Mouse (Mus musculus) brain, adult 10 weeks (tissue): ENCODE results near the gene Bcl7a. TPM values are rescaled to one million over a fixed set of nuclear protein-coding genes. Genes with fewer than 3 reads are reported as not detected.

Source experiments
- polyA plus RNA-seq: library from polyadenylated mRNA; stranded (reverse); fragments of 350-450 nt; fragmentation: Illumina TruSeq; extraction: RNeasy Lipid Tissue Mini Kit (QIAGEN cat#74804); gene quantifications from one replicate; pipeline ENCODE4 v1.2.3, GENCODE M21; 2015; ENCODE audit warnings: low read depth, low replicate concordance

The Bcl7a gene
- polyA plus RNA-seq: 40.8 TPM

GRCm38 (mm10) chr5:123343707-123344627 lies at the start of gene Bcl7a:
Gene Bcl7a (plus strand): TSS chr5:123343834.

GRCm38 (mm10) chr5:123394303-123394956 lies 50.8 kb downstream of the Bcl7a start, which contains the start of gene Mlxip:
Gene Mlxip (plus strand): TSS chr5:123394798.

Other genes starting within 250 kb of the Bcl7a start
- 35.9 TPM for gene Rhof, start 211.1 kb upstream of the Bcl7a start, polyA plus RNA-seq
- 10.6 TPM for gene Setd1b, start 201.6 kb upstream of the Bcl7a start, polyA plus RNA-seq
- 34.3 TPM for gene Psmd9, start 174.4 kb upstream of the Bcl7a start, polyA plus RNA-seq
- gene Hpd, start 161.1 kb upstream of the Bcl7a start, polyA plus RNA-seq: not detected
- gene Wdr66, start 91.7 kb upstream of the Bcl7a start, polyA plus RNA-seq: 4.1 TPM
- 11.0 TPM for gene Mlxip, start 51.0 kb downstream of the Bcl7a start, polyA plus RNA-seq
- 1.0 TPM for gene Lrrc43, start 145.5 kb downstream of the Bcl7a start, polyA plus RNA-seq
- gene Il31, start 145.7 kb downstream of the Bcl7a start, polyA plus RNA-seq: not detected
- gene B3gnt4, start 166.6 kb downstream of the Bcl7a start, polyA plus RNA-seq: 1.1 TPM
- 64.8 TPM for gene Diablo, start 180.3 kb downstream of the Bcl7a start, polyA plus RNA-seq
- gene Gm49027, start 181.7 kb downstream of the Bcl7a start, polyA plus RNA-seq: 2.9 TPM
- 68.4 TPM for gene Vps33a, start 229.2 kb downstream of the Bcl7a start, polyA plus RNA-seq